Mouse (Mus musculus) lung, postnatal 36 days (tissue): ENCODE data around the gene Gm13088.
"Not testable (repeated sequence)": the region's sequence is repeated elsewhere in the genome, so short reads cannot be mapped to it uniquely, and the experiment has no call there.

Source experiments
- DNase-seq: peaks from one replicate; pipeline ENCODE4 v3.0.0; 2022; ENCODE audit warnings: mixed read lengths

The Gm13088 gene

DNA sequence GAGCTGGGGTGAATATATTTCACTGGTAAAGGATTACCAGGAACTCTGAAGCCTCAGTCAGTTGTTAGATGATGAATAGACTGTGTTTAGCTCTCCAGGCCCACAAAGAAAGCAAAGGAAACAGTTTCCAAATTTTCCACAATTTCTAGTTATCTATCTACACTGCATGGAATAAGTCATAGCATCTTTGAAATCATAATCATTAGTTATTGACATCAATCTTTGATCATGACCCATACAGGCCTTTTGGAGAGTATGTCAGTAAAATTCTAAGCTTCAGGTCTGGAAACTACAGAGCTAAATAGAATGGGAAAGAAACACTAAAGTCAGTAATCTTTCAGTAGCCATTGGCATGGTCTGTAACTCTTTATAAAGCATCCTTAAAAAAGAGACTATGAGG is at the start of gene Gm13088:
Gene Gm13088, minus strand, starts transcription at position 101 of the 400 bp plus-strand sequence.
- not testable (repeated sequence) for DNase-seq

DNA sequence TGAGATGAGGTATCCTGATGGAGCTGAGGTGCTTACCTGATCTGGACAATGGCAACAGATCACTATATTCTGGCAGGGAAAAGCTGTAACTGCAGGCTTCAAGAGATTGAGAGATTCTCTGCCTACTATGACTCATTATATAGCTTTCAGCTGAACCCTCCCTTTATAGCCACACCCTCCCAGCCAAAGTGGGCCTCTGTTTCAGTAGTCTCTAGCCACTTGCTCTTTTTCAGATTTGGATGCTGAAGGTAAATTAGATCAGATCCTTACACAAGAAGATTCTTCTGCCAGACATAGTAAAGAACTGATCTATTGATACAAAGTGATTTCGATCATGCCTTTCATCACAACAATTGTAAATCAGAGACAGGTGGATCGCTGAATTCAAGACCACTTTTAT is 45.6 kb upstream of the Gm13088 start, which contains the start of gene Gm13089:
Gene Gm13089, minus strand, starts transcription at position 101 of the 400 bp plus-strand sequence.
- DNase-seq, result no peak

DNA sequence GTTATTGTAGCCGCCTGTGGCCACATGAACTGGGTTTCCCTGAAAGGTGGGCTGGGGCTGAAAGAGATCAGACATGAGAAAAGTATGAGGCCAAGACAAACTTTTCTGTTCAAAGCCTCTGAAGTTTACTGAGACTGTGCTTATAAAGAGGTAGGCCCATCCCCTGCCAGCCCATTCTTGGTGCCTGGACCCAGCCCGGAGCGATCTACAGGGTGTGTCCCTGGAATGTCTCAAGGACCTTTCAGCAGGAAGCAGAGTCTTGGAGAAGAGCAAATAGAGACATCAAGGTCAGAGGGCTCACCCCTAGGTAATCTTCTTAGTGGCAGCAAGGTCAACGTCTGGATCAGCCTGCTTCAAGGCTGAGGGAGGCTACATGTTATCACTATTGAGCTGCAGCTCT is 38.9 kb downstream of the Gm13088 start:
- not testable (repeated sequence) for DNase-seq

DNA sequence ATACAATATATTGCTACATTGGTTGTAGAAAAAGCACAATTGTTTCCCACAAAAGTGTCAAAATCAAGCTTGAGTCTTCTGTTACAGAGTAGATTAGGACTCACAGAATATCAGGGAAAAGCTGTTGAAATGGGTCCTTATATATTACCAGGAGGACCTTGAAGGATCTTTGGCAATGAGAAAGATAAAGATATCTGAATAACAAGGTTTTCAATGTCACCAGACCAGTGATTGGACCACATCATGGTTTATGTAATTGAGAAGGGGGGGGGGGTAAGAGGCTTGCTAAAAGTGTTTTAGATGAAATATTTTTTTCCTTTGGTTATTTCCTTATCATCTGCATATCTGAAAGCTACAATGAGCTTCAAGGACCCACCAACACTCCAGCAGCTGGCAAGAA is 42.3 kb downstream of the Gm13088 start, which contains the start of gene Gm13083:
Gene Gm13083, plus strand, starts transcription at position 301 of the 400 bp plus-strand sequence.
- DNase-seq, result not testable (repeated sequence)

DNA sequence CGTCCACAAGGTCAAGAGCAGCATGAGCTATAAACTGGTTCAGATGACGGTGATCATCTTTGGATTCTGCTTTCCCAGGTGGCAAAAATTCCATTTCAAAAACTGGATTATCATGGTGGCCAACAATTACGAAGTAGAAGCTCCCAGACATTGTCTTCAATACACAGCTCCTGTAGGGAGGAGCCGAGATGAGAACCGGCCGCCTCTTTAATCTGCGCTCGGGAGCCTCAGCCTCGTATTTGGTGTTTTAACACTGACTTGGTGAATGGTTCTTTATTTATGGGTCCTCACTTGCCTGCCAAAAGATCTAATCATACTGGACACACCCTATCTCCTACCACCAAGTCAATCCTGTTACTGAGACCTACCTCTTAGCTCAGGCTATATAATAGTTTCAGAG is 45.1 kb downstream of the Gm13088 start:
- DNase-seq, result not testable (repeated sequence)
